Mouse (Mus musculus): Measurements from ENCODE around the gene Ldhd.
A peak's percentile ranks its signal among the peaks of the same experiment; 100 is the strongest.

Gene Ldhd

GRCm38 (mm10) chr8:111594044-111594840 is 35.9 kb downstream of the Ldhd start:
- peak; percentile 50 for DNase-seq

GRCm38 (mm10) chr8:111592390-111592910 is 37.7 kb downstream of the Ldhd start:
- no peak for DNase-seq

GRCm38 (mm10) chr8:111591176-111591575 is 39.0 kb downstream of the Ldhd start:
- DNase-seq = no peak

GRCm38 (mm10) chr8:111590214-111590613 is 40.0 kb downstream of the Ldhd start:
- no peak for DNase-seq

GRCm38 (mm10) chr8:111588336-111588735 is 41.8 kb downstream of the Ldhd start:
- no peak for DNase-seq

- no peak for DNase-seq
Observed at GRCm38 (mm10) chr8:111587545-111588094, 42.6 kb downstream of the Ldhd start.

- DNase-seq = no peak
Observed at GRCm38 (mm10) chr8:111584946-111585345, 45.2 kb downstream of the Ldhd start.

- DNase-seq = no peak
Observed at GRCm38 (mm10) chr8:111582386-111582785, 47.8 kb downstream of the Ldhd start.

GRCm38 (mm10) chr8:111580306-111580705 is 49.9 kb downstream of the Ldhd start:
- DNase-seq = no peak

GRCm38 (mm10) chr8:111579318-111579717 is 50.9 kb downstream of the Ldhd start:
- no peak for DNase-seq

- DNase-seq = no peak
Observed at GRCm38 (mm10) chr8:111577880-111578533, 52.2 kb downstream of the Ldhd start.

- no peak for DNase-seq
Observed at GRCm38 (mm10) chr8:111576501-111576900, 53.7 kb downstream of the Ldhd start.

GRCm38 (mm10) chr8:111575492-111575891 is 54.7 kb downstream of the Ldhd start:
- DNase-seq = no peak

- DNase-seq = no peak
Observed at GRCm38 (mm10) chr8:111574016-111574415, 56.2 kb downstream of the Ldhd start.

All from thymus, postnatal 4 days (tissue).